Comparison of ENCODE assay signal across 22 mouse cellular contexts in genomic region chr4:154700436-154700835, GRCm38 (mm10). TPM values are rescaled to one million over a fixed set of nuclear protein-coding genes. Genes with fewer than 3 reads are reported as not detected.
"Had no signal": no experiment of that assay in that cellular context is flagged by ENCODE, and none has a peak within 500 bp of the region (broad histone marks: within the 10 kb centered on the region; RNA-seq: fewer than 3 reads in every experiment).

No protein-coding gene starts in this region.

- H3K4me3 ChIP-seq: kidney, embryonic 15.5 days; limb, embryonic 15.5 days; liver, embryonic 13.5 days; midbrain, embryonic 10.5 days; myocyte; neural tube, embryonic 15.5 days had no signal

- DNase-seq: left cerebral cortex, postnatal 4 days; liver, embryonic 13.5 days; midbrain, embryonic 14.5 days; right cerebral cortex, adult 18-20 months; right cerebral cortex, postnatal 25 days; thymus, adult 18-20 months; thymus, postnatal 14 days had no signal

- H3K36me3 ChIP-seq: kidney, embryonic 15.5 days; limb, embryonic 15.5 days; liver, embryonic 13.5 days; midbrain, embryonic 10.5 days; neural tube, embryonic 15.5 days had no signal

- H3K27ac ChIP-seq: kidney, embryonic 15.5 days; liver, embryonic 13.5 days; midbrain, embryonic 10.5 days; neural tube, embryonic 15.5 days had no signal

- H3K9ac ChIP-seq: kidney, embryonic 15.5 days; limb, embryonic 15.5 days; liver, embryonic 13.5 days; neural tube, embryonic 15.5 days had no signal

- H3K9me3 ChIP-seq: kidney, embryonic 15.5 days; limb, embryonic 15.5 days; liver, embryonic 13.5 days; midbrain, embryonic 10.5 days; neural tube, embryonic 15.5 days had no signal

- H3K4me2 ChIP-seq: kidney, embryonic 15.5 days; limb, embryonic 15.5 days; liver, embryonic 13.5 days; neural tube, embryonic 15.5 days had no signal

RNA-seq across cellular contexts. Expression of gene Actrt2, which starts 32.8 kb away (rescaled TPM):
- total RNA-seq: layer of hippocampus, adult 8-10 months; layer of hippocampus, postnatal 14 days; left cerebral cortex, adult 18-20 months; left cerebral cortex, postnatal 10 days; left cerebral cortex, postnatal 4 days; megakaryocyte progenitor cell, adult 5-6 weeks had no signal
- polyA plus RNA-seq: kidney, embryonic 15.5 days; large intestine, adult 2 months; limb, embryonic 15.5 days; liver, embryonic 13.5 days; lung, embryonic 16.5 days; midbrain, embryonic 10.5 days; midbrain, embryonic 14.5 days; myocyte; neural tube, embryonic 11.5 days; neural tube, embryonic 15.5 days; small intestine, adult 2 months; stomach, embryonic 16.5 days had no signal
